Mouse (Mus musculus): Measurements from ENCODE around the gene Cmklr1.

GRCm38 (mm10) chr5:113677541-113677940 is 27.3 kb upstream of the Cmklr1 start:
- TF ChIP-seq CTCF (IDR thresholded peaks at IDR 0.05; ENCODE audit: extremely low read depth, insufficient read depth, low read length), result no peak
- TF ChIP-seq POLR2A (IDR thresholded peaks at IDR 0.05; ENCODE audit: extremely low read depth, insufficient read depth, low read length), result no peak

Data from cortical plate, adult 2 months (tissue).